Mouse (Mus musculus) G1E (cell line): ENCODE data around the gene Wdr54. TPM values are rescaled to one million over a fixed set of nuclear protein-coding genes. Genes with fewer than 3 reads are reported as not detected.

Source experiments
- ATAC-seq: 2 replicates; pipeline ENCODE4 v1.8.0; 2016; ENCODE audit warnings: mild to moderate bottlenecking; ENCODE audit not compliant: insufficient number of reproducible peaks, poor library complexity, low FRiP score, severe bottlenecking; ENCODE audit errors: extremely low read depth
- DNase-seq: peaks from one replicate; pipeline ENCODE4 v3.0.0; 2012; ENCODE audit warnings: low spot score
- H3K27me3 ChIP-seq: 2 replicates; pipeline ENCODE4 v1.6.1; 2012; ENCODE audit warnings: mild to moderate bottlenecking, low read length, inconsistent platforms; ENCODE audit not compliant: insufficient read depth
- H3K36me3 ChIP-seq: replicated peaks from 2 replicates; pipeline ENCODE3; 2012; ENCODE audit warnings: mild to moderate bottlenecking, inconsistent platforms
- H3K4me1 ChIP-seq: 2 replicates; pipeline ENCODE4 v1.6.1; 2012; ENCODE audit warnings: low read depth, low read length, inconsistent platforms, mixed read lengths; ENCODE audit not compliant: insufficient read depth
- H3K4me3 ChIP-seq: 2 replicates; pipeline ENCODE4 v1.5.1; 2012; ENCODE audit warnings: low read depth, mild to moderate bottlenecking, inconsistent platforms, low read length, moderate library complexity, mixed read lengths
- H3K9me3 ChIP-seq: replicated peaks from 2 replicates; pipeline ENCODE4 v1.6.1; 2012; ENCODE audit warnings: inconsistent platforms
- CTCF ChIP-seq: IDR thresholded peaks from 2 replicates; pipeline ENCODE4 v1.5.1; 2012; ENCODE audit warnings: low read depth, low read length, inconsistent platforms, mixed read lengths
- GATA1 ChIP-seq: IDR thresholded peaks from 2 replicates; pipeline ENCODE4 v1.6.1; 2012; ENCODE audit warnings: borderline replicate concordance, low read length, inconsistent platforms, mixed read lengths
- GATA2 ChIP-seq: IDR thresholded peaks from 2 replicates; pipeline ENCODE4 v1.6.1; 2012; ENCODE audit warnings: low read depth, low read length, inconsistent platforms, borderline replicate concordance
- POLR2AphosphoS5 ChIP-seq: IDR thresholded peaks from 2 replicates; pipeline ENCODE4 v1.6.1; 2012; ENCODE audit warnings: low read depth, low read length, inconsistent platforms; ENCODE audit not compliant: insufficient replicate concordance
- TAL1 ChIP-seq: conservative IDR thresholded peaks from 2 replicates; pipeline ENCODE4 v1.6.1; 2012; ENCODE audit warnings: low read depth, low read length, inconsistent platforms, mixed read lengths
- polyA plus RNA-seq: library from polyadenylated mRNA; stranded (reverse); fragments of >175 nt; gene quantifications from 2 replicates; pipeline ENCODE4 v1.2.3, GENCODE M21; 2012
- total RNA-seq, 2 experiments: library from RNA; stranded (forward) in 1 of 2; stranded (reverse) in 1 of 2; fragments of 200-1000 nt in 1 of 2; fragments of >200 nt in 1 of 2; fragmentation: Nextera tagmentation in 1 of 2; gene quantifications; 2 replicates each; pipeline ENCODE4 v1.2.3; 2014 to 2017

Gene Wdr54
- total and polyA plus RNA-seq, 3 experiments = 0.27 TPM; not detected in 2

- Histone ChIP-seq H3K36me3 (peaks cover 11% of the 10 kb centered on the region), H3K27me3 (peaks cover 49% of the 10 kb centered on the region), H3K9me3 (no peaks in the 10 kb centered on the region), H3K4me1 (peaks cover 27% of the 10 kb centered on the region), H3K4me3 (no peak overlapping the region)
- DNase-seq (no peak), ATAC-seq (no peak)
- no peak for TF ChIP-seq GATA2
- no peak for TF ChIP-seq GATA1
- TF ChIP-seq TAL1 = no peak
- TF ChIP-seq CTCF = no peak
- TF ChIP-seq POLR2AphosphoS5 = no peak
These were observed 8.9 kb downstream of the Wdr54 start for GRCm38 (mm10) chr6:83147280-83147679.

GRCm38 (mm10) chr6:83145805-83146204 is 10.4 kb downstream of the Wdr54 start:
- Histone ChIP-seq H3K36me3 (peaks cover 11% of the 10 kb centered on the region), H3K9me3 (no peaks in the 10 kb centered on the region), H3K27me3 (peaks cover 38% of the 10 kb centered on the region), H3K4me1 (peaks cover 21% of the 10 kb centered on the region), H3K4me3 (no peak overlapping the region)
- no peak for DNase-seq
- ATAC-seq = no peak
- no peak for TF ChIP-seq CTCF
- TF ChIP-seq GATA2 = no peak
- no peak for TF ChIP-seq TAL1
- TF ChIP-seq GATA1 = no peak
- no peak for TF ChIP-seq POLR2AphosphoS5

GRCm38 (mm10) chr6:83145209-83145608 is 11.0 kb downstream of the Wdr54 start:
- Histone ChIP-seq H3K9me3 (no peaks in the 10 kb centered on the region), H3K36me3 (peaks cover 11% of the 10 kb centered on the region), H3K27me3 (peaks cover 33% of the 10 kb centered on the region), H3K4me1 (peaks cover 19% of the 10 kb centered on the region), H3K4me3 (no peak overlapping the region)
- TF ChIP-seq POLR2AphosphoS5 (no peak), GATA1 (no peak), CTCF (no peak), GATA2 (no peak), TAL1 (no peak)
- DNase-seq (no peak), ATAC-seq (no peak)

- no peak overlapping the region for H3K4me3 ChIP-seq
- ATAC-seq (no peak), DNase-seq (no peak)
- peaks cover 28% of the 10 kb centered on the region for H3K4me1 ChIP-seq
- H3K27me3 ChIP-seq = peaks cover 26% of the 10 kb centered on the region
- TF ChIP-seq GATA1 = no peak
- TF ChIP-seq POLR2AphosphoS5 = no peak
- no peak for TF ChIP-seq GATA2
- TF ChIP-seq TAL1 = no peak
- no peak for TF ChIP-seq CTCF
- H3K36me3 ChIP-seq = peaks cover 10% of the 10 kb centered on the region
- H3K9me3 ChIP-seq = no peaks in the 10 kb centered on the region
These were observed 13.3 kb downstream of the Wdr54 start for GRCm38 (mm10) chr6:83142886-83143285.

GRCm38 (mm10) chr6:83142211-83142731 is 13.9 kb downstream of the Wdr54 start:
- Histone ChIP-seq H3K4me1 (peaks cover 33% of the 10 kb centered on the region), H3K4me3 (no peak overlapping the region), H3K9me3 (no peaks in the 10 kb centered on the region), H3K36me3 (peaks cover 6% of the 10 kb centered on the region), H3K27me3 (peaks cover 24% of the 10 kb centered on the region)
- TF ChIP-seq CTCF (no peak), GATA2 (no peak), GATA1 (no peak), POLR2AphosphoS5 (no peak), TAL1 (no peak)
- no peak for ATAC-seq
- no peak for DNase-seq

GRCm38 (mm10) chr6:83141636-83142035 is 14.6 kb downstream of the Wdr54 start:
- TF ChIP-seq GATA1 (no peak), GATA2 (no peak), POLR2AphosphoS5 (no peak), CTCF (no peak), TAL1 (no peak)
- H3K4me1 ChIP-seq = peaks cover 34% of the 10 kb centered on the region
- ATAC-seq (no peak), DNase-seq (no peak)
- H3K27me3 ChIP-seq = peaks cover 18% of the 10 kb centered on the region
- peaks cover 3% of the 10 kb centered on the region for H3K36me3 ChIP-seq
- H3K4me3 ChIP-seq = no peak overlapping the region
- no peaks in the 10 kb centered on the region for H3K9me3 ChIP-seq
